ENCODE assay signal across 38 mouse cellular contexts in genomic region chr5:97421669-97422068, GRCm38 (mm10). TPM values are rescaled to one million over a fixed set of nuclear protein-coding genes. Genes with fewer than 3 reads are reported as not detected.
"Had no signal": no experiment of that assay in that cellular context is flagged by ENCODE, and none has a peak within 500 bp of the region (broad histone marks: within the 10 kb centered on the region; RNA-seq: fewer than 3 reads in every experiment).

No protein-coding gene starts in this region.

- H3K36me3 ChIP-seq: embryonic facial prominence, embryonic 10.5 days; embryonic facial prominence, embryonic 12.5 days; embryonic facial prominence, embryonic 13.5 days; embryonic facial prominence, embryonic 15.5 days; forebrain, embryonic 10.5 days; forebrain, embryonic 12.5 days; forebrain, embryonic 15.5 days had no signal

- H3K9me3 ChIP-seq: embryonic facial prominence, embryonic 10.5 days; embryonic facial prominence, embryonic 12.5 days; embryonic facial prominence, embryonic 13.5 days; embryonic facial prominence, embryonic 15.5 days; forebrain, embryonic 10.5 days; forebrain, embryonic 12.5 days; forebrain, embryonic 13.5 days; forebrain, embryonic 15.5 days had no signal

- DNase-seq: cerebellum, adult 2 months; cerebellum, adult 8-10 months; cerebellum, adult 9-10 months; cerebellum, adult 9-11 months; cerebellum, postnatal 14 days; cerebellum, postnatal 25 days; cerebellum, postnatal 36 days; embryo, embryonic 11 days; forebrain, postnatal 0 days; gastrocnemius, adult 2 months; gastrocnemius, postnatal 10 days; gastrocnemius, postnatal 14 days; gastrocnemius, postnatal 25 days; gastrocnemius, postnatal 36 days; heart, adult 11 months; heart, adult 18-20 months; heart, adult 2 months had no signal

- ATAC-seq: forebrain, embryonic 13.5 days; forebrain, embryonic 14.5 days; forebrain, embryonic 15.5 days; forebrain, embryonic 16.5 days; forebrain, postnatal 0 days had no signal

- H3K4me2 ChIP-seq: embryonic facial prominence, embryonic 12.5 days; embryonic facial prominence, embryonic 13.5 days; embryonic facial prominence, embryonic 15.5 days; forebrain, embryonic 12.5 days; forebrain, embryonic 13.5 days; forebrain, embryonic 15.5 days had no signal

- H3K9ac ChIP-seq: embryonic facial prominence, embryonic 12.5 days; embryonic facial prominence, embryonic 13.5 days; embryonic facial prominence, embryonic 15.5 days; forebrain, embryonic 12.5 days; forebrain, embryonic 13.5 days; forebrain, embryonic 15.5 days; forebrain, postnatal 0 days had no signal

- H3K27me3 ChIP-seq: embryonic facial prominence, embryonic 12.5 days; embryonic facial prominence, embryonic 13.5 days; embryonic facial prominence, embryonic 15.5 days; forebrain, embryonic 12.5 days; forebrain, embryonic 13.5 days; forebrain, embryonic 15.5 days had no signal

- H3K4me3 ChIP-seq: embryonic facial prominence, embryonic 10.5 days; embryonic facial prominence, embryonic 12.5 days; embryonic facial prominence, embryonic 13.5 days; embryonic facial prominence, embryonic 15.5 days; erythroblast, embryonic 14.5 days; forebrain, embryonic 10.5 days; forebrain, embryonic 12.5 days; forebrain, embryonic 13.5 days; forebrain, embryonic 15.5 days; gastrocnemius, adult 2 months; heart, adult 2 months had no signal

- H3K27ac ChIP-seq: embryonic facial prominence, embryonic 10.5 days; embryonic facial prominence, embryonic 12.5 days; embryonic facial prominence, embryonic 13.5 days; embryonic facial prominence, embryonic 15.5 days; forebrain, embryonic 10.5 days; forebrain, embryonic 12.5 days; forebrain, embryonic 13.5 days; forebrain, embryonic 15.5 days; gastrocnemius, adult 2 months; heart, adult 2 months had no signal

- H3K4me1 ChIP-seq: embryonic facial prominence, embryonic 10.5 days; embryonic facial prominence, embryonic 12.5 days; embryonic facial prominence, embryonic 13.5 days; embryonic facial prominence, embryonic 15.5 days; forebrain, embryonic 10.5 days; forebrain, embryonic 12.5 days had no signal

RNA-seq across cellular contexts. Expression of gene Naa11, which starts 29.5 kb away (rescaled TPM):
- total RNA-seq: common myeloid progenitor, adult 5-6 weeks; forebrain, postnatal 0 days; gastrocnemius, adult 18-20 months; gastrocnemius, adult 2 months; gastrocnemius, adult 8-10 months; gastrocnemius, postnatal 10 days; gastrocnemius, postnatal 14 days; gastrocnemius, postnatal 25 days; gastrocnemius, postnatal 36 days; gastrocnemius, postnatal 4 days; heart, adult 18-20 months; heart, adult 2 months had no signal
- polyA plus RNA-seq: cerebellum, adult 2 months; embryonic facial prominence, embryonic 10.5 days; embryonic facial prominence, embryonic 11.5 days; embryonic facial prominence, embryonic 12.5 days; embryonic facial prominence, embryonic 13.5 days; embryonic facial prominence, embryonic 14.5 days; embryonic facial prominence, embryonic 15.5 days; erythroblast, embryonic 14.5 days; forebrain, embryonic 10.5 days; forebrain, embryonic 11.5 days; forebrain, embryonic 15.5 days; gonadal fat pad, adult 2 months; heart, adult 2 months had no signal

RNA-seq across cellular contexts. Expression of gene Gk2, which starts 35.2 kb away (rescaled TPM):
- total RNA-seq: common myeloid progenitor, adult 5-6 weeks; forebrain, postnatal 0 days; gastrocnemius, adult 18-20 months; gastrocnemius, adult 2 months; gastrocnemius, adult 8-10 months; gastrocnemius, postnatal 10 days; gastrocnemius, postnatal 14 days; gastrocnemius, postnatal 25 days; gastrocnemius, postnatal 36 days; gastrocnemius, postnatal 4 days; heart, adult 18-20 months; heart, adult 2 months had no signal
- polyA plus RNA-seq: cerebellum, adult 2 months; cortical plate, adult 2 months; embryonic facial prominence, embryonic 10.5 days; embryonic facial prominence, embryonic 11.5 days; embryonic facial prominence, embryonic 12.5 days; embryonic facial prominence, embryonic 13.5 days; embryonic facial prominence, embryonic 14.5 days; embryonic facial prominence, embryonic 15.5 days; erythroblast, embryonic 14.5 days; forebrain, embryonic 10.5 days; forebrain, embryonic 11.5 days; forebrain, embryonic 12.5 days; forebrain, embryonic 13.5 days; forebrain, embryonic 14.5 days; forebrain, embryonic 15.5 days; forebrain, embryonic 16.5 days; forebrain, postnatal 0 days; frontal cortex, adult 2 months; heart, adult 2 months had no signal
